Mouse (Mus musculus) heart, postnatal 25 days (tissue): ENCODE data around the gene Oxtr. TPM values are rescaled to one million over a fixed set of nuclear protein-coding genes. Genes with fewer than 3 reads are reported as not detected.

Source experiments
- DNase-seq: peaks from one replicate; pipeline ENCODE4 v3.0.0; 2022; ENCODE audit warnings: low spot score
- intact Hi-C: fragments of 180-260 bp; cut with DNase I; formaldehyde crosslinking; loops from one replicate; pipeline ENCODE4 v1.15.1; 2025
- total RNA-seq, 2 experiments: library from RNA; stranded (reverse); gene quantifications; 2 replicates each; pipeline ENCODE4 v1.2.3; 2021

The Oxtr gene
- total RNA-seq: under 1 TPM; 0.31 to 0.48 TPM

DNA sequence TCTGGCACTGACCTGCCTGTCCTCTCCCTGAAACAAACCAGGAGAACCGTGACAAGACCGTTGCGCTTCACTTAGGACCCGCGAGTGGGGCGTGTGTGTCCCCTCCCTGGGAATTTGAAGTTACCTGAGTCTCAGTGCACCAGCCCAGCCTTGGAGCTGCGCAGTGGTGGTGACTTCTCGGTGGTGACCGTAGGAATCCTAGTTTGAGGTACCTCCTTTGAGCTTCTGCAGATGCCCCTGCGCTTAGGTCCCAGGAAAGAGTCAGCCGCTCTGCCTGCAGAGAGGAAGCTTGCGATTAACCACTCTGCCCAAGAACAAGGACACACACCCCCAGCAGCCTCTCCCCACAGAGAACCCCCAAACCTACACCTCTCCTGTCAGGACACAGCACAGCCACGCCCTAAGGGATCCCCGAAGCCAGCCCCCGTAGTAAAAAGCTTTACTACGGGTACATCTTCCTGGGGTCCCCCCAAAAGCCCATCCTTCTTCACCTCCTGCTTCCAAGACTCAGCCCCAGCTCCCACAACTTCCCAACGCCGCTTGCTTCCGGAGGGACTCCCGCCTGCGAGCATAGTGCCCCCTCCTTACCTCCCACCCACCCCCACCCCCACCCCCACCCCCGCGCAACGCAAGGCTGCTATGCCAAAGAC, at the start of gene Oxtr:
Oxtr (minus strand) TSS at position 34 of the 650 bp plus-strand sequence.
- intact Hi-C loops: loop anchor here (5.0 kb wide), 2 partner anchors 207 to 512 kb away; partner anchors contain the start of gene Rad18
- no peak for DNase-seq

DNA sequence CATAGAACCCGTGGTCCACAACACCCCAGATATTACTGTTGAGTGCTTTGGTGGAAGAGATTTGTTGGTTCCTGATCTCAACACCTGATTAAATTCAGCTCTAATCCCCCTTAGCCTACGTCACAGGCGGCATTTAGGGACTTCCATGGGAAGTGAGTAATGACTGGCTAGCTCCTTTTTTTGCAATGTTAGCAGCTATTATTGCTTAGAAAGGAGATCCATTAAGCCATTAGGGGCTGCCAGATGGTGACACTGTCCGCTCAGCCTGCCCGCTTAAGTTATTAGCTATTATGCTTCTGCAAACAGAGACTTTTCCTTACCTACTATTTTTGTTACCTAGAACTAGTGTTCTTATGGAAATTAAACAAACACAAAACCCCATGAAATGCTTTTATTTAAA, 35.7 kb upstream of the Oxtr start:
- no peak for DNase-seq
- intact Hi-C loops: no loop called here

DNA sequence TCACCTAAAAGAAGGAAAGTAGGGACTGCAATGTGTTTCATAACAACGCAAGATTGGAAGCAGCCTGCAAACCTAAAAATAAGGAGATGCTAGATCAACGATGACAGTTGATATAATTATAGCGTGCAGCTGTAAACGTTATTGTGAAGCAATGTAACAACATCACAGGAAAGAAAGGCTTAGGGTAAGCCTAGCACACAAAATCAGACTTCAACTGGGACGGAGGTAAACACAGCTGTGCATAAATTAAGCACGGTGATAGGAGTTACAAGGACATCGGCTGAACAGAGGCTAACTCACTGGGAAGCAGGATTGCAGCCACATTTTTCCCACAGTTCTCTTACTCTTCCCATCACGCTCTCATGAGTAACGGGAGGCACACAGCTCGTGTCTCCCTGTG, 34.7 kb upstream of the Oxtr start:
- intact Hi-C loops: no loop called here
- DNase-seq: no peak

DNA sequence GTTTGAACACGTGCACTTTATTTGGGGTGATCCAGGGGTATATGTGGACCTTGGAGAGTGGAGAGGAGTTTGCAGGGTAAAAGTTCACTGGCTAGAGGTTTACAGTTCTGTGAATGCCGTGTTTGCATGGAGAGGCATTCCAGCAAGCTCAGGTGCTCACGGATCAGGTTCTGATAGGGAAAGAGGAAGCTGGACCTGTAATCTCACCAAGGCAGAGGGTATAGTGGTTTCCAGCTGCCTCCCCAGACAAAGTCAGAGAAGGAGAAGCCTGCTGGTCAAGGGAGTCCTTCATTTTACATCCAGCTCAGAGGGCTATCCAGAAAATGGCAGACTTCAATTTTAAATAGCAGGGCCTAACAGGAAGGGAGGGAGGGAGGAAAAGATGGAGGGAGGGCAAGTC, 28.2 kb upstream of the Oxtr start:
- intact Hi-C loops: no loop called here
- no peak for DNase-seq

DNA sequence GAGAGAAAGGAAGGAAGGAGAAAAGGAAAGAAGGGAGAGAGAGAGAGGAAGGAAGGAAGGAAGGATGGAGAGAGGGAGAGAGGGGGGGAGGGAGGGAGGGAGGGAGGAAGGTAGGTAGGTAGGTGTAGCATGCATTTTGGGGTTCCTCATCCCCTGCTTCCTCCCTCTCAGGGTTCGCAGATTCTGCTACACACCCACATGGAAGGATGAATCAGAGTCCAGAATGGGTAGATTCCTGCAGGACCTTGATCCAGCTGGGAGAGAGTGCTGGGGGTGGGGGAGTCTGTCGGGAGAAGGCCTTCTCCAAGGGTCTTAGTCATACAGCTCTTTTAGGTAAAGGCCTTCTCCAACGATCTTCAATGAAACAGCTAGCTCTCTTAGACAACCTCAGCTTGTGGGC, 27.8 kb upstream of the Oxtr start:
- intact Hi-C loops: no loop called here
- DNase-seq: no peak

DNA sequence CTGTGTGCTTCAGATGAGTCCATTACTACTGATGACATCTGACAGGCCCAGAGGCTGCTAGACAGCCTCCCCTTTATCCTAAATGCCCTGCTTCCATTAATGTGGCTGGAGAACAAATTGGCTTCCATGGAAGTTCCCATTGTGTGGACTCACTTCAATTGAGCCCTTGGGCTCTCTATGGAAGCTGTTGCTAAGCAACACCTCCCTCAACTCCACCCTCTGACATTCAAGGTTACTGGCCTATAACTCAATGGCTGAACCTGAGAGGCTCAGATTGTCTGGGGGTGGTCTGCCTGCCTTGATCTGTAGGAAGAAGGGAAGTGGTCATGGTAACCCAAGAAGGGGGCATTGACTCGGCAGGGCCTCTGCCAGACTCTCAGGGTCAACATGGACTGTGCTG, 26.8 kb upstream of the Oxtr start:
- no peak for DNase-seq
- intact Hi-C loops: no loop called here

DNA sequence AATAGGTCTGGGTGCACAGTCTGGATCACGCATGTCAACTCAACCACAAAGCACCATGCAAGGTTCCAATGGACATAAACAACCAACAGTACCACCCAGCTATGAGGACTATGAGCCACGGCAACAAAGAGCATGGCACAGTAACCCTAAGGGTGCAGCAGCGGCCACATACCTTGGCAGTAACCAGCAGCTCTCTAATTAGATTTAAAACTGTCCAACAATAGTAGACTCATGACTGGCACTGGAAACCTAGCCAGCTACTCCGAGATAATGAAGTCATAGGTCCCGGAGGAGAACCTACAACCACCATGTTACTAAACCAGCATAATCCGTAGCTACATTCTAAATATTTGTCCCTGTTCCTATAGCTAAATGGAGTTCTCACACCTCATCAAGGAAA, 24.8 kb upstream of the Oxtr start:
- DNase-seq: no peak
- intact Hi-C loops: no loop called here

DNA sequence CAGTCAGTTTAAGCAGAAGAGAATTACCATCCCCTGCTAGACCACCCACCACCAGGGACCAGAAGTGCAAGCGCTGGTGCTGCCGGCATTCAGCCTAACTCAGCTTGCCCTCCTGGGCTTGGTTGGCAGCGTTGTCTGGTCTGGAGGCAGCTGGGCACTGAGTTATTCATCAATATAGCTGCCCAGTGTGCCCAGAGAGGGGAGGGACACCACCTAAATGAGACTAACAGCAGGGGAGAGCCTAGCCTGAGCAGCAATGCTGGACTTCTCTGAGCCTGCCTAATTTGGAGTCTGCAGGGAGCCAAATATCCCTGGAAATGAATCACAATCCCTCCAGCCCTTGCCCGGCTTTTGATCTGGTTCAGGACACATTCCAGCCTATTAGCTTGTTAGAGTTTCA, 20.6 kb upstream of the Oxtr start:
- intact Hi-C loops: no loop called here
- DNase-seq: no peak

DNA sequence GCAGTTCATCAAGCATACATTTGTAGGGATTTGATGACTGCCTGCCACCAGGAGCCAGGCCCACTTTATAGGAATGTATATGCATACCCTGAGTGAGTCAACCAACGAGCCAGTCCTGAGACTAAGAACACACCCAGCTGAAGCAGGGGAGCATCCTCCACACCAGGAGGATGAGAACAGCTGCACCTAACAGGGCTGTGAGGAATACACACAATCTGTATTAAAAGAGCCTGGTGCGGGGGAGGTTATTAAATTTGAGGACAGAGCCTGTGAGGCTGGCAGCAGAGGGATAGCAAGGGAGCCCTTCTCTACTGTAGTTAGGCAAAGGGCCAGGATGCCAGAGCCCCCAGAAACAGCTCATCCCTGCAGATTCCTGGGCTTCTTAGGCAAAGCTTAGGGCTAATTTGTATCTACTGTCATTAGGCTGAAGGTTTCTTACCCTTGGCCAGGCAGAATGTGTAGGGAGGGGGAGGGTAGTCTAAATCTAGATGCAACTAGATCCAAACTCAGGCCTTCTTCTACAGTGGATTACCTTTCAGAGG, 19.9 kb upstream of the Oxtr start:
- intact Hi-C loops: no loop called here
- DNase-seq: no peak

DNA sequence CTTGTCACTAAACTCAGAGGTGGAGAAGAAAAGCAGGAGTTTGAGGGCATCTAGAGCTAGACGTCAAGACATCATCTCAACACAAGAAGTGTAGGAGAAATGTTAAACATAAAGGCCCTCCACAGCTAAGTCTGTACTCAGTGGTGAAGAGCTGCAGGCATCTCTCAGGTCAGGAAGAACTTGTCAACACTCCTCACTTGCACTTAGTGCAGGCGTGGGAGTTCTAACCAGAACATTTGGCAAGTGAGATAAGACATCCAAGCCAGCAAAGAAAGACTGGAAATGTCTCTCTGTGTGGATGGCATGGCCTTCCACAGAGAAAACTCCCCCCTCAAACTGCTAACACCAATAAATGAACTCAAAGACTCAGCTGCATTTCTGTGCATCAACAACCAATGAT, 17.9 kb upstream of the Oxtr start:
- no peak for DNase-seq
- intact Hi-C loops: no loop called here

DNA sequence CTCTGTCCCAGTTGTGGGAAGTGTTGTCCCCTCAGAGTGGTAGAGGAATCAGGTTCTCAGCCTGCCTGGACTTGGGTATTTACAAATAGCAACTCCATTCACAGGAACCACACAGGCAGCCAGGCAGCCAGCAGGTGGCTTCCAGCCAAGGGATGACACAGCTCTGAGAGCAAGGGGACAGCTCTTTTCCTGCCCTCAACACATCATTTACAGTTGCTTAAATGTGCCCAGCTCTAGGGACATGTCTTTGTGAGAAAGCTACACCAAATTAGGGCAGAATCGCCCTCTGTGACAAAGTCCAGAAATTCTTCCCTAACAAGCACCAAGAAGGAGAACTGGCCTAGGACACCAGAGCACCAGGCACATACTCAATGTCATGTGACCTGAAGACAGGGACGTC, 11.4 kb upstream of the Oxtr start:
- intact Hi-C loops: no loop called here
- DNase-seq: no peak

DNA sequence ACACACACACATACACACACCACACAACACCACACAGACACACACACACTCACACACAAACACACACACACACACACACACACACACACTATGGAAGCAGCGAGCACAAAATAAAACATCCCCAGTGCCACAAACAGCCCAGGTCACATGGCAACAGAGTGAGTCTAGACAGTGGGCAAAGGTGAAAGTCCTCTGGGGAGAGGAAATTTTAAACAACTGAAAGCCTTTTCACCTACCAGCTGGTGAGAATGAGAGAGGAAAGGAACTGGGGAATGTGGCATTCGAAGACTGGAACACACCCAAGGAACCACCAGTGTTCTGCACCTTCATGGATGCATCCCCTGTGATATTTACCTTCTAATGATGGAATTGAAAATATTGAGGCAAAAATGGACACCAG, 9.7 kb upstream of the Oxtr start:
- no peak for DNase-seq
- intact Hi-C loops: no loop called here

DNA sequence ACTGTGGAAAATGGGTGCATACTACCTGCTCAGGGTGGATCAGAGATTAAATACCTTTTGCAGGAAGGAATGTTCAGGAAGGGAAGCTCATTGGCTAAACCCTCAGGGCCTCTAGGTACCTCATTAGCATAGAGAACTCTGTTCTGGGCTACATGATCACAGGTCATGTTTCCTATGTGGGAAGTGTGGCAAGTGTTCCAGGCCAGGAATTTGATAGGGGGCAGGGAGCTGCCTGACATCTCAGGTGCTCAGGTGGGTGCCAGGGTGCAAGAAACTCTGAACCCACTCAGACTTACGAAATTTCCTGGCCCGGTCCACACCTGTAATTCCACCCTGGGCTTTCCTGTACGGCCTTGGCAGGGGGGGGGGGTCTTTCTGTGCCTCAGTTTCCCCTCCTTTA, 9.0 kb upstream of the Oxtr start:
- DNase-seq: no peak
- intact Hi-C loops: no loop called here

DNA sequence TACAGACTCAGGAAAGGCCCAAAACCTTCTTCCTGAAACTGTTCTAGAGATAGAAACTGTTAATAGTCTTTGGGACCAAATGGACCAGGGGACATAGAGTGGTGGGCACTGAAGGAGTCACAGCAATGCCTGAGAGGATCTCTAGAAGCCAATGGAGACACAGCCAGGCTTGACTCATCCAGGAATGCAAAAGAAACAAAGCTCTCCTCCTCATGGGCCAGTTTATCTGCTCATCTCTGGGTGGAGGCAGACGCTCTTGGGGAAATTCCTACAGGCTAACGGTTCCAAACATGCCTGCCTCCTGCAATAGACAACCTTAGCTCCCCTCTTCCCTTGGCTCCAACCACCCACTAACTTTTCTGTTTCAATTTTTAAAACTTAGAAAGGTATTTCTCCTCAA, 7.7 kb upstream of the Oxtr start:
- intact Hi-C loops: no loop called here
- no peak for DNase-seq

DNA sequence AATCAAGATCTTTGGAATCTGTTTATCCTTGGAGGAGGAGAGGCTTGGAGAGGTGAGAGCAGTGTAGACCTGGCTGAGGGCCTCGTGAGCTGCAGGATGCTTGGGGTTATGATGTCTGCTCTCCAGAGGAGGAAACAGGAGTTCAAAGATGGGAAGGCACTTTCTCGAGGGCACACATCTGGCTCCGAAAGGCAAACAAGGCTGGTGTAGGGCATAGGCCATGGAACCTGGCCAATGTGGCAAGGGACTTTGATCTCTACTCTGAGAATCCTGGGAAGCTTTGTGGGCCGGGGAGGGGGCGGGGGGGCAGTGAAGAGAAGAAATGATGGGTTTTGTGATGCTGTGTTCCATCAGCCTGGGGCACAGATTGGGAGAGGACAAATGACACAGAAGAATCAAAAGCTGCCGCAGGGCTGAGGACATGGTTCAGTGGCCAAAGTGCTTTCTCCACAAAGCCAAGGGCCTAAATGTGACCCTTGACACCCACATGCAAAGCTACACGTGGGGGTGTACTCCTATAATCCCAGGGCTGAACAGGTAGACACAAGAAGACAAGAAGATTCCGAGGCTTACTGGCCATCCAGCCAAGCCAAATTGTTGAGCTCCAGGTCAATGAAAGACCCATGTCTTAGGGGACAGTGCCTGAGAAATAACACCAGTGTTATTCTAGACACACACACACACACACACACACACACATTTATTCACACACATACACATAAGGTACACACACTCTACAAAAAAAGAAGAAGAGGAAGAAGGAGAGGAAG, 6.7 kb upstream of the Oxtr start:
- intact Hi-C loops: no loop called here
- DNase-seq: no peak

DNA sequence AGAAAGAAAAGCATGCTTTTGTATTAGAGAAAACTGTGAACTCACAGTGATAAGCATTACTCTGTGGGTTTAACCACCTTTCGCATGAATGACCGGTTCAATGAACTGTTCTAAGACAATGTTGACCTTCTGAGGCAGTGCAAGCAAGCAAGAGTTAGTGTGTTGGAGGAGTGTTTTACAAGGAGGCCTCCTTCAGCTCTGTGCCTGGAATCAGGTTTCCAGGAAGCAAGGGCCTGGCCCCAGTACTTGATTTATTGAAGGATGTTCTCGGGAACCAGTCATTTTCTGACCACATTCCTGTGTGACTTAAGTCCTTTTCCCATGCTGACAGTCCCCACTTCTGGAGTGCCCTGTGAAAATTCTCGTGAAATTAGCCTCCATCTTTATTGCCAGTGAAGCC, 5.5 kb upstream of the Oxtr start:
- intact Hi-C loops: no loop called here
- no peak for DNase-seq

DNA sequence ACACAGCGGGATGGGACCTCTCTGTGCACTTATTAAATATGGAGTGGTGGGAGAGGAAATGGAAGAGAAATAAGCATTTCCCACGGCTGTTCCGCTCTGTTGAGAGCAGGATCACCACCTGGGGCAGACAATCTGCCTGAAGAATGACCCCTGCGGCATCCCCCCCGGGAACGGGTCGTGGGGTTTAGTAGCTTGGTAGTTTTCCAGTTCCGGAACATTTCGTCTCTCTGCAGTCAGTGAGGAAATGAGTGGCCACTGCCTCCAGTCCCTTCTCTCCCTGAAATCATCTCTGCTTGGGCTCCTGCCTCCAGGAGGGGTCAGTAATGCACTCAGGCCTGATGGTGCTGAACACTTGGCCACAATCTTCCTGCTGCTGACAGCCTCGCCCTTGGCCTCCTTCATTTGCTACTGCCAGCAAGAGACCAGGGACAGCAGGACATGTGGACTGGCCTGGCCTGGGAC, 4.9 kb upstream of the Oxtr start:
- DNase-seq: no peak
- intact Hi-C loops: loop anchor here (5.0 kb wide), 2 partner anchors 203 to 508 kb away; partner anchors contain the start of gene Rad18

DNA sequence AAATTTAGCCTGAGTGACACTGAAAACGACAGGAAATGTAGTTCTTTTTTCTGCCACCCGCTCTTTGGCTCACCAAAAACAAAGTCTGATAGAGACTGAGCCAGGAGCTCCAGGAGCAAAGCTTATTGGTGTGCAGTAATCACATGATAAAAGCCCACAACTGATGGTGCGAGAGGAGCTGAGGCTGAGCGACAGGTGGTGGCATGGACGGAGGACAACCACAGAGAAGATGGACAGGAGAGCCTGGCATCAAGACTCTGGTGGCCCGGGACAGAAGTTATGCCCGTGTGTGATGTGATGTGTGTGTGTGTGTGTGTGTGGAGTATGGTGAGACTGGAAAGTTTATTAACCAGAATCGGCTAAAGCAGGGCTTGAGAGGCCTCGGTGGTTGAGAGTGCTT, 3.6 kb upstream of the Oxtr start:
- intact Hi-C loops: loop anchor here (5.0 kb wide), 2 partner anchors 204 to 509 kb away; partner anchors contain the start of gene Rad18
- DNase-seq: no peak

DNA sequence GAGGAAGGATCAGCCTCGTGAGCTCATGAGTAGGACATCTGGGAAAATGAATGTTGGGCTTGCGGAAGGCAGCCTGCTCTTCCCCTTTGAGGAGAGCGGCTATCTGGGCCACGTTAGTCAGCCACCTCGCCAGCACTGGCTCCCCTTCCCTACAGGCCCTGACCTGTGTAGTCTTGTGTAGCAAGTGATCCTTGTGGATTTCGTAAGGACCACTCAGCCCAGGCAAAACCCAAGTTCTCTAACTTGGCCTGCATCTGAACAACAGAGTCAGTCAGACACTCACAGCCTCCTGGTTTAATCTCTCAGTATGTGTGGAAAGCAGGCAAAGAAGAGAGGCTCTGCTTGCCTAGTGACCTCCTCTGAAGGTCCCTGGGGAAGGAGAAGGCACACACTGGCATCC, 2.9 kb upstream of the Oxtr start:
- DNase-seq: no peak
- intact Hi-C loops: loop anchor here (5.0 kb wide), 2 partner anchors 205 to 510 kb away; partner anchors contain the start of gene Rad18

DNA sequence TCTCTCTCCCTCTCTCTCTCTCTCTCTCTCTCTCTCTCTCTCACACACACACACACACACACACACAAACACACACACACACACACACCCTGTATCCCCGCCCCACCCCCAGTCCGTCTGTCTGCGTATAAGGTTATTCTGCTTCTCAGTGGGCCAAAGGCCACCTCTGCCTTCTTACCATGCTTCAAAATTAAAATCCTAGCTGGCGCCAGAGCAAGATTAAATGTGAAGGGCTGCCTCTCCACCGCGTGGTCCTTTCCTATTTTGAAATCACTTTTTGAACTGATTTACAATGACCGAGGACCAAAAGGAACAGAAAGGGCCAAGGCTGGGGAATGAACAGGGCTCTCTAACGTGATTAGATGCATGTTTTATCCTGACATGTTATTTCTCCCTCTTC, 1.8 kb upstream of the Oxtr start:
- intact Hi-C loops: loop anchor here (5.0 kb wide), 2 partner anchors 206 to 511 kb away; partner anchors contain the start of gene Rad18
- DNase-seq: no peak

DNA sequence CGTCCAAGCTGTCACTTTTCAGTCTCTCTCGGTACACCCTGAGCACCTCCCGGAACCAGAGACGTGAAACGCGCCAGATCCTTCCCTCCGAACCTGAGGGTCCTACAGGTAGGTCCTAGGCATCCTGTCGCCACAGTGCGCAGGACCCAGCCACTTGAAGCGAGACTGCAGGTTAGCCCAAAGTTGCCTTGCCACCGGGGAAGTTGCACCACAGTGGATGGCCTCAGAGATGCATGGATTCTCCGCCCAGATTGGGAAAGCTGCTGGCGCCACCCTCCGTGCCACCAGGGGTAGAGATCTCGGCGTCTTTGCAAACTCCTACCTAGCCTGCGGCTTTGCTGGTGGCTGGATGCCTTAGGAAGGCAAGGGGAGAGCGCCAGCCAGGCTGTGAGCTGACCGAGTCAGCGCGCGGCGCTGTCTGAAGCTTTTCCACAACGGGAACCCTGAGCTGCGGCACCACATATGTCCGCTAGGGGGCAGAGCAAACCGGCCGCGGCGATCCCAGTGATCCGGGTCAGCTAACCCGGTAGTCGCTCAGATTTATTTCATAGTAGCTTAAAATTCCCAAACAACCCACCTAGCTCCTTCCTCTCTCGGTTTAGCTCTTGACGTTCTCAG, 991 bp upstream of the Oxtr start:
- DNase-seq: peak; percentile 58
- intact Hi-C loops: loop anchor here (5.0 kb wide), 2 partner anchors 207 to 512 kb away; partner anchors contain the start of gene Rad18
